Mouse (Mus musculus): ENCODE measurements at regions not wholly inside any gene's neighbourhood (a gene's known extent, or its start where the extent isn't known, plus 50 kb on each side); places are given as distances from the start of the nearest gene placed in this dataset.

DNA sequence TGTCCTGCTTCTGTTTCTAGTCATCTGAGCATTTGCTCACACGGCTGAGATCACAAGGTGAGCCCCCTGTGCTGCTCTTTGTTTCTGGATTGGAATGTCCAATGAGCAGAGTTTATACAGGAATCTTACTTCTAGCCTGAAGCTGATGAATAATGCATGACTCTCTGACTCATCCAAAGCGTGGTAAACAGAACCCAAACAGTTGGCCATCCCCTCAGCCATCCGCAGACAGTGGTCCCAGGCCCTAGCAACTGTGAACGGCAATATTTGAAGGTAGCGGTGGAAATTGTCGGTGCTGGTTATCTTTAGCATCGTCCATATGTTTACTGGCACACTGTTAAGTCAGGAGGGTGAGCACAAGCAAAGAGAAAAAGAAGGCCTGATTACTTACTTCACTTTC is 99.1 kb upstream of the Tmem178 start:
- TF ChIP-seq E2F4 (IDR thresholded peaks at IDR 0.05; ENCODE audit: insufficient replicate concordance, low read depth, low read length): no peak
- TF ChIP-seq POLR2AphosphoS2 (IDR thresholded peaks at IDR 0.05; ENCODE audit: low read depth, low read length): no peak
- TF ChIP-seq IRF4 (IDR thresholded peaks at IDR 0.05; ENCODE audit: low read depth, low read length): no peak
- TF ChIP-seq SIN3A (IDR thresholded peaks at IDR 0.05; ENCODE audit: low read length): no peak
- no peak for TF ChIP-seq JUND (conservative IDR thresholded peaks at IDR 0.05; ENCODE audit: low read depth, low read length)
- TF ChIP-seq CTCF (conservative IDR thresholded peaks at IDR 0.05 in 1 of 2, IDR thresholded peaks at IDR 0.05 in 1 of 2; ENCODE audit: low read depth in 2 of 2, low read length in 2 of 2): no peak
- no peak for TF ChIP-seq CHD2 (IDR thresholded peaks at IDR 0.05; ENCODE audit: low read length)
- in situ Hi-C loops (cut with MboI; ENCODE audit: low pct_ligation_motif_present, low pct_unique_long_range_greater_than_20kb, low sequenced_read_pairs) (no loop called here), dilution Hi-C loops (cut with MboI; ENCODE audit: extremely low pct_ligation_motif_present, extremely low pct_unique_long_range_greater_than_20kb, low sequenced_read_pairs) (no loop called here)
- no peaks in the 10 kb centered on the region for H3K9me3 ChIP-seq (replicated peaks; ENCODE audit: low read length)
- DNase-seq (ENCODE audit: extremely low read depth): no peak
- no peaks in the 10 kb centered on the region for H3K4me1 ChIP-seq (ENCODE audit: control insufficient read depth in 1 of 2, insufficient read depth in 2 of 2)
- H3K36me3 ChIP-seq (replicated peaks in 1 of 2; ENCODE audit: control insufficient read depth in 1 of 2, insufficient read depth in 1 of 2, low read length in 1 of 2): no peaks in the 10 kb centered on the region
- H3K27me3 ChIP-seq (replicated peaks): no peaks in the 10 kb centered on the region
- H3K4me2 ChIP-seq (ENCODE audit: insufficient read depth, low read depth, poor library complexity, severe bottlenecking): no peak overlapping the region
- H3K4me3 ChIP-seq (replicated peaks in 1 of 3; ENCODE audit: low read depth in 2 of 3, low read length in 2 of 3, poor library complexity in 1 of 3): no peak overlapping the region
- H3K9ac ChIP-seq (ENCODE audit: insufficient read depth, low read depth): no peak overlapping the region
- H3K79me2 ChIP-seq (replicated peaks; ENCODE audit: control insufficient read depth, extremely low read depth, insufficient read depth, poor library complexity, severe bottlenecking): no peaks in the 10 kb centered on the region
- no peak overlapping the region for H3K27ac ChIP-seq (ENCODE audit: insufficient read depth, low read depth)

DNA sequence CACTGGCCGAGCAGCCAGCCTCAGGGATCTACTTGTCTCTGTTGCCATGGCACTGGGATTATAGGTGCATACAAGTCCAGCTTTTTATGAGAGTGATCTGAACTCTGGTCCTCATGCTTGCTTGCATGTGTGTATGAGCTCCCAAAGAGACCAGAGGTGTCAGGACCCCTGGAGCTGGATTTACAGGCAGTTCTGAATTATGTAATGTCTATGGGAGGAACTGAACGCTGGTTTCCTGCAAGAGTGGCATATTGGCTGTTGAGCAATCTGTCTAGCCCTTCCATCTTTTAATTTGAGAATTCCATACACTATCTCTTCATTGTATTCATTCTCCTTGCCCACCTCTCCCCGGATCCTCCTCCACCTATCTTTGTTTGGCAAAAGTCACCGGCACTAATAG is 102.5 kb upstream of the Tmem178 start:
- Histone ChIP-seq H3K4me2 (ENCODE audit: insufficient read depth, low read depth, poor library complexity, severe bottlenecking) (no peak overlapping the region), H3K27ac (ENCODE audit: insufficient read depth, low read depth) (no peak overlapping the region), H3K27me3 (replicated peaks) (no peaks in the 10 kb centered on the region), H3K9me3 (replicated peaks; ENCODE audit: low read length) (no peaks in the 10 kb centered on the region), H3K4me3 (replicated peaks in 1 of 3; ENCODE audit: low read depth in 2 of 3, low read length in 2 of 3, poor library complexity in 1 of 3) (no peak overlapping the region), H3K79me2 (replicated peaks; ENCODE audit: control insufficient read depth, extremely low read depth, insufficient read depth, poor library complexity, severe bottlenecking) (no peaks in the 10 kb centered on the region), H3K36me3 (replicated peaks in 1 of 2; ENCODE audit: control insufficient read depth in 1 of 2, insufficient read depth in 1 of 2, low read length in 1 of 2) (no peaks in the 10 kb centered on the region), H3K4me1 (ENCODE audit: control insufficient read depth in 1 of 2, insufficient read depth in 2 of 2) (no peaks in the 10 kb centered on the region), H3K9ac (ENCODE audit: insufficient read depth, low read depth) (no peak overlapping the region)
- dilution Hi-C loops (cut with MboI; ENCODE audit: extremely low pct_ligation_motif_present, extremely low pct_unique_long_range_greater_than_20kb, low sequenced_read_pairs): no loop called here
- TF ChIP-seq CHD1 (IDR thresholded peaks at IDR 0.05; ENCODE audit: low read depth, low read length) (no peak), BHLHE40 (IDR thresholded peaks at IDR 0.05; ENCODE audit: low read depth, low read length) (no peak), IRF4 (IDR thresholded peaks at IDR 0.05; ENCODE audit: low read depth, low read length) (no peak), NRF1 (IDR thresholded peaks at IDR 0.05; ENCODE audit: low read depth, low read length) (no peak), ETS1 (conservative IDR thresholded peaks at IDR 0.05; ENCODE audit: low read depth, low read length) (no peak), RAD21 (IDR thresholded peaks at IDR 0.05; ENCODE audit: low read depth, low read length) (no peak), ZNF384 (IDR thresholded peaks at IDR 0.05; ENCODE audit: low read depth, low read length) (no peak), MAX (IDR thresholded peaks at IDR 0.05; ENCODE audit: low read length) (no peak)
- DNase-seq (ENCODE audit: extremely low read depth): no peak
- in situ Hi-C loops (cut with MboI; ENCODE audit: low pct_ligation_motif_present, low pct_unique_long_range_greater_than_20kb, low sequenced_read_pairs): no loop called here

DNA sequence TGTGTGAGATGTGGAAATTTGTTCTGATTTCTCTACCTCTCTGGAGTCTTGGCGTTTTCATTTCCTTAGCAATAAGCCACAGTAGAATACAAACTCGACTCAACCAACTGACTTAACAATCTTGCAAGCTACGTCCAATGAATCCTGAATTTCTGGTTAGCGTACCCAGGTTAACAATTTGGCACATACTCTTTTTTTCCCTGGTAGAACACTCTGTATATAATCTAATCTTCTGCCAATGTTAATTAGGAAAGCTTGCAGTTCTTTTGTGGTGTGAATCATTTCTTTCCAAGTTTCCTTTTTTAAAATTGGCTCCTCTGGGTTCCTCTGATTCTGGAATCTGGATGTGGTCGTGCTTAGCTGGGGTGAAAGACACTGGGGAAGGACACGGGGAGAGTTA is 103.5 kb upstream of the Tmem178 start:
- H3K4me1 ChIP-seq (ENCODE audit: control insufficient read depth in 1 of 2, insufficient read depth in 2 of 2): no peaks in the 10 kb centered on the region
- H3K9me3 ChIP-seq (replicated peaks; ENCODE audit: low read length): no peaks in the 10 kb centered on the region
- H3K9ac ChIP-seq (ENCODE audit: insufficient read depth, low read depth): no peak overlapping the region
- in situ Hi-C loops (cut with MboI; ENCODE audit: low pct_ligation_motif_present, low pct_unique_long_range_greater_than_20kb, low sequenced_read_pairs) (no loop called here), dilution Hi-C loops (cut with MboI; ENCODE audit: extremely low pct_ligation_motif_present, extremely low pct_unique_long_range_greater_than_20kb, low sequenced_read_pairs) (no loop called here)
- H3K4me2 ChIP-seq (ENCODE audit: insufficient read depth, low read depth, poor library complexity, severe bottlenecking): no peak overlapping the region
- H3K4me3 ChIP-seq (replicated peaks in 1 of 3; ENCODE audit: low read depth in 2 of 3, low read length in 2 of 3, poor library complexity in 1 of 3): no peak overlapping the region
- no peak for DNase-seq (ENCODE audit: extremely low read depth)
- no peaks in the 10 kb centered on the region for H3K36me3 ChIP-seq (replicated peaks in 1 of 2; ENCODE audit: control insufficient read depth in 1 of 2, insufficient read depth in 1 of 2, low read length in 1 of 2)
- TF ChIP-seq TBP (conservative IDR thresholded peaks at IDR 0.05; ENCODE audit: low read depth, low read length) (no peak), GABPA (IDR thresholded peaks at IDR 0.05; ENCODE audit: insufficient replicate concordance, low read depth, low read length) (no peak), NELFE (IDR thresholded peaks at IDR 0.05; ENCODE audit: low read depth, low read length) (no peak), MAZ (IDR thresholded peaks at IDR 0.05; ENCODE audit: low read depth, low read length) (no peak), ELF1 (IDR thresholded peaks at IDR 0.05; ENCODE audit: low read depth, low read length) (no peak), MXI1 (IDR thresholded peaks at IDR 0.05; ENCODE audit: low read depth, low read length) (no peak), PAX5 (IDR thresholded peaks at IDR 0.05; ENCODE audit: low read length) (no peak), E2F4 (IDR thresholded peaks at IDR 0.05; ENCODE audit: insufficient replicate concordance, low read depth, low read length) (no peak), CHD1 (IDR thresholded peaks at IDR 0.05; ENCODE audit: low read depth, low read length) (no peak), POLR2AphosphoS2 (IDR thresholded peaks at IDR 0.05; ENCODE audit: low read depth, low read length) (no peak), USF1 (IDR thresholded peaks at IDR 0.05; ENCODE audit: low read depth, low read length) (no peak)
- H3K27ac ChIP-seq (ENCODE audit: insufficient read depth, low read depth): no peak overlapping the region
- no peaks in the 10 kb centered on the region for H3K79me2 ChIP-seq (replicated peaks; ENCODE audit: control insufficient read depth, extremely low read depth, insufficient read depth, poor library complexity, severe bottlenecking)
- no peaks in the 10 kb centered on the region for H3K27me3 ChIP-seq (replicated peaks)

All from CH12.LX (cell line).